Mouse (Mus musculus) urinary bladder, adult 2 months (tissue): Measurements from ENCODE around the gene Zfp59. TPM values are rescaled to one million over a fixed set of nuclear protein-coding genes. Genes with fewer than 3 reads are reported as not detected.
"Not testable (repeated sequence)": the region's sequence is repeated elsewhere in the genome, so short reads cannot be mapped to it uniquely, and the experiment has no call there.

Experiments
- DNase-seq: peaks from one replicate; pipeline ENCODE4 v3.0.0; 2022; ENCODE audit warnings: low spot score
- polyA plus RNA-seq: library from polyadenylated mRNA; depleted of rRNA; stranded (reverse); fragments of >200 nt; gene quantifications from 2 replicates; pipeline ENCODE4 v1.2.3, GENCODE M21; 2012; rRNA removed

Gene Zfp59
- polyA plus RNA-seq: 3.8 TPM in 2 replicates

- DNase-seq: peak; percentile 67
Measured at GRCm38 (mm10) chr7:27838323-27839249, at the start of gene Zfp59. Zfp59 (plus strand) TSS chr7:27838607.

- DNase-seq: no peak
Measured at GRCm38 (mm10) chr7:27789306-27789705, 49.1 kb upstream of the Zfp59 start.

- DNase-seq: not testable (repeated sequence)
Measured at GRCm38 (mm10) chr7:27793865-27794264, 44.5 kb upstream of the Zfp59 start.

- DNase-seq: no peak
Measured at GRCm38 (mm10) chr7:27794566-27794965, 43.8 kb upstream of the Zfp59 start.

GRCm38 (mm10) chr7:27797906-27798811 lies 40.2 kb upstream of the Zfp59 start:
- DNase-seq: no peak

- no peak for DNase-seq
Measured at GRCm38 (mm10) chr7:27801137-27801536, 37.3 kb upstream of the Zfp59 start.

- DNase-seq: no peak
Measured at GRCm38 (mm10) chr7:27802986-27803385, 35.4 kb upstream of the Zfp59 start.

GRCm38 (mm10) chr7:27804297-27805030 lies 33.9 kb upstream of the Zfp59 start:
- DNase-seq: peak; percentile 70

GRCm38 (mm10) chr7:27806896-27807295 lies 31.5 kb upstream of the Zfp59 start, which contains the start of gene Zfp626:
Zfp626 (plus strand) TSS chr7:27807196.
- DNase-seq: not testable (repeated sequence)

- not testable (repeated sequence) for DNase-seq
Measured at GRCm38 (mm10) chr7:27807305-27807704, 31.1 kb upstream of the Zfp59 start.

- no peak for DNase-seq
Measured at GRCm38 (mm10) chr7:27818526-27819110, 19.8 kb upstream of the Zfp59 start.

GRCm38 (mm10) chr7:27822611-27823010 lies 15.8 kb upstream of the Zfp59 start:
- DNase-seq: no peak

GRCm38 (mm10) chr7:27834131-27834530 lies 4.3 kb upstream of the Zfp59 start:
- no peak for DNase-seq

- DNase-seq: no peak
Measured at GRCm38 (mm10) chr7:27837896-27838295, 511 bp upstream of the Zfp59 start.

- no peak for DNase-seq
Measured at GRCm38 (mm10) chr7:27839596-27839995, 1.2 kb downstream of the Zfp59 start.

- no peak for DNase-seq
Measured at GRCm38 (mm10) chr7:27840104-27840503, 1.7 kb downstream of the Zfp59 start.

- no peak for DNase-seq
Measured at GRCm38 (mm10) chr7:27857227-27857626, 18.8 kb downstream of the Zfp59 start, which contains the start of gene Zfp607a. Zfp607a (plus strand) TSS chr7:27857527.

- no peak for DNase-seq
Measured at GRCm38 (mm10) chr7:27859301-27860251, 21.2 kb downstream of the Zfp59 start.

GRCm38 (mm10) chr7:27860396-27861235 lies 22.2 kb downstream of the Zfp59 start:
- DNase-seq: peak; percentile 63
